Mouse (Mus musculus): Measurements from ENCODE around the gene Rinl. TPM values are rescaled to one million over a fixed set of nuclear protein-coding genes. Genes with fewer than 3 reads are reported as not detected.
A peak's percentile ranks its signal among the peaks of the same experiment; 100 is the strongest.

Rinl gene
- 29.1 and 94.3 TPM in 2 replicates for polyA plus RNA-seq (2011; ENCODE audit: insufficient read depth, insufficient read length, low replicate concordance, missing spikeins)

DNA sequence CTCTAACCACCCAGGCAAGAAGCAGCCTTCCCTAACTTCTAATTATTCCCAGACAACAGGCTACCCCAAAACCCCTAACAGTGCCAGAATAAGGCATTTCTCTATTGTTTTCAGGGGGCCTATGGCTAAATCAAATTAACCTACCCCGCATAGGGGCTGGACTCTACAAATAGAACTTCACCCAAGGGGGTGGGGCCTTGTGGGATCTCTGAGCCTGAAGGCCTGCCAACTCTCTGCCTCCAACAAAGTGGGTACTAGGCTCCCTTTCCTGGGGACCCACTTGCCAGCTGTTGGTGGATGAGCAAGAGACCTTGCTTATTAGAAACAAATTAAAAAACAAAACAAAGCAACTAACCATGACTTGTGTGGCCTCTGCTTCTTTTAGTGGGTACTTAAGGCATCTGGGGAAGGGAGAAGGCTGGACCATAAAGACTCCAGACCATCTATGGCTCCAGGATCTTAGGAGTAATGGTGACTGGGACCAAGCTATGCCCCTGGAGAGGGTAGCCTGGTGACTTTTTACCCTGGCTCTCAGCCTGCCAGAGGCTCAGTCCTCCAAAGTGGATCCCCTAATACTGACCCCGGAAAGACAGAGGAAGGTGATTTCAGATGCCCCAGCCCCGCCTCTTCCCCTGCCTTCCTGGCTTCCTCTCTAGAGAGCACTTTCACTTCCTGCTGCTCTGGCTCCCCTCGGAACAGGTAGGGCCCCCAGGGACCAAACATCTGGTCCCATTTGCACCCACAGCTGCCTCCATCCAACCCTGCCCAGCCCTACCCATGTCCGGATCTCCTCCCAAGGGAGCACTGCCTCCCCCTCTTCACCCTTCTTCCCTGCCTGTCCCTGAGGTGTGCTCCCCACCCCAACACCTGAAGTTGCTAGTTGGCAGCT lies at the start of gene Rinl:
Rinl (plus strand) TSS at position 663 of the 889 bp plus-strand sequence.
- WGBS = 17% methylated on average over 5 of the region's 5 CpGs

DNA sequence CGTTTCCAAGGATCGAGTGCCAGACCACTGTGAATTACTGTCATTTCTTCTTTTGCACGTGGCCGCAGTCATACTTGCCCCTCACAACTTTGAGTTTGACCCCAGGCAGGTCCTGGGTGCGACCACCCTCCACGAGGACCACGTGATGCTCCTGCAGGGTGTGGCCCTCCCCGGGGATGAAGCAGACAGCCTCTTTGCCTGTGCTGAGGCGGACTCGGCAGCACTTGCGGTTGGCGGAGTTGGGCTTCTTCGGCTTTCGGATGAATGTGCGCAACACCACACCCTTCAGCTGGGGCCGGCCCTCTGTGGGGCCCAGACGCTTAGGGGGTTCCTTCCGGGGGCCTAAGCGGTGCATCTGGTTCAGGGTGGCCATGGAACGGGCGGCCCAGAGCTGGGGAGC lies 48.9 kb upstream of the Rinl start:
- WGBS = 91% methylated on average over 21 of the region's 21 CpGs
- Histone ChIP-seq H3K27ac (ENCODE audit: control insufficient read depth, insufficient read depth, low read depth, low read length, poor library complexity) (no peak overlapping the region), H3K4me1 (ENCODE audit: control insufficient read depth, insufficient read depth, low read length) (no peaks in the 10 kb centered on the region; the same call in 1 of the 2 replicates), H3K4me3 (replicated peaks; ENCODE audit: control insufficient read depth, low read depth, low read length) (no peak overlapping the region)
- no peak for TF ChIP-seq CTCF (IDR thresholded peaks at IDR 0.05; ENCODE audit: control insufficient read depth, insufficient read depth, low read length)
- TF ChIP-seq POLR2A (IDR thresholded peaks at IDR 0.05; ENCODE audit: borderline replicate concordance, control insufficient read depth, low read depth, low read length) = no peak

More for the DNA sequence above, at the start of gene Rinl:
- H3K27ac ChIP-seq (ENCODE audit: control insufficient read depth, insufficient read depth, low read depth, low read length, poor library complexity) = peak within 1 kb of the TSS; percentile 70
- peak within 1 kb of the TSS; percentile 81 for H3K4me3 ChIP-seq (replicated peaks; ENCODE audit: control insufficient read depth, low read depth, low read length)
- TF ChIP-seq CTCF (IDR thresholded peaks at IDR 0.05; ENCODE audit: control insufficient read depth, insufficient read depth, low read length) (no peak), POLR2A (IDR thresholded peaks at IDR 0.05; ENCODE audit: borderline replicate concordance, control insufficient read depth, low read depth, low read length) (no peak)
- H3K4me1 ChIP-seq (ENCODE audit: control insufficient read depth, insufficient read depth, low read length) = peaks cover 3% of the 10 kb centered on the region; the same call in 1 of the 2 replicates

DNA sequence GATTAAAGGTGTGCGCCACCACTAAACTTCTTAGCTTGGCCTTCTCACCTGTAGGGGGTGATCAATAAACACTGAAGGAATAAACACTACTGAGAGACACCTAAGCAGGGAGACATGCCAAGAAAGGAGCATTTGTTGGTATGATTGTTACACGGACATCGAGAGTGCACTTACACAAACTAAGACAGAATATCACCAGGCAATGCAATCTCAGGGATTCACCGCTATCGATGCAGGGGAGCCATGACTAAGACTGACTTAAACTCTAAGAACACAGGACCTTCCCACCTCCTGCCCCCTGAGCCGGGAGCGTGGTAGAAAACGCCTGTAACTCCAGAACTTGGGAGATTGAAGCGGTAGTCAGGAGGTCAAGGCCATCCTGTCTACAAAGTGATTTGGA lies 47.8 kb upstream of the Rinl start:
- Histone ChIP-seq H3K4me1 (ENCODE audit: control insufficient read depth, insufficient read depth, low read length) (no peaks in the 10 kb centered on the region; the same call in 1 of the 2 replicates), H3K4me3 (replicated peaks; ENCODE audit: control insufficient read depth, low read depth, low read length) (peak overlapping the region; percentile 97), H3K27ac (ENCODE audit: control insufficient read depth, insufficient read depth, low read depth, low read length, poor library complexity) (no peak overlapping the region)
- WGBS = 33% methylated on average over 9 of the region's 9 CpGs
- TF ChIP-seq POLR2A (IDR thresholded peaks at IDR 0.05; ENCODE audit: borderline replicate concordance, control insufficient read depth, low read depth, low read length) (no peak), CTCF (IDR thresholded peaks at IDR 0.05; ENCODE audit: control insufficient read depth, insufficient read depth, low read length) (no peak)

DNA sequence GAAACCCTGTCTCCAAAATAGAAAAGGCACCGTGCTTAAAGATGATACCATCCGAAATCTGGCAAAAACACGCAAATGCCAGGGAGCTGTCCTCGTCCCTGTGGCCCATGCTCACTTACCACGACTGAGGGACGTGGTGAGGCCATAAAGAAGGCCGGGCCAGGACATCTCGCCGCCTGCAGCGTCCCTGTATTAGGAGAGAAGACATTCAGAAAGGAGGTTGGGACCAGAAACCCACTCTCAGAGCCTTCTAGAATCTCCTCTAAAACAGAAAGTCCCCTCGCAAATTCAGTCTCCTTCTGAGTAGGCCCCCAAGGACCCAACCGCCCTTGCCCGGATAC lies 47.4 kb upstream of the Rinl start:
- peak overlapping the region; percentile 20; the same call in 1 of the 2 replicates for H3K27ac ChIP-seq (ENCODE audit: control insufficient read depth, insufficient read depth, low read depth, low read length, poor library complexity)
- H3K4me3 ChIP-seq (replicated peaks; ENCODE audit: control insufficient read depth, low read depth, low read length) = peak overlapping the region; percentile 97
- WGBS = under 1% methylated on average over 13 of the region's 13 CpGs
- H3K4me1 ChIP-seq (ENCODE audit: control insufficient read depth, insufficient read depth, low read length) = no peaks in the 10 kb centered on the region; the same call in 1 of the 2 replicates
- TF ChIP-seq CTCF (IDR thresholded peaks at IDR 0.05; ENCODE audit: control insufficient read depth, insufficient read depth, low read length) (no peak), POLR2A (IDR thresholded peaks at IDR 0.05; ENCODE audit: borderline replicate concordance, control insufficient read depth, low read depth, low read length) (no peak)

DNA sequence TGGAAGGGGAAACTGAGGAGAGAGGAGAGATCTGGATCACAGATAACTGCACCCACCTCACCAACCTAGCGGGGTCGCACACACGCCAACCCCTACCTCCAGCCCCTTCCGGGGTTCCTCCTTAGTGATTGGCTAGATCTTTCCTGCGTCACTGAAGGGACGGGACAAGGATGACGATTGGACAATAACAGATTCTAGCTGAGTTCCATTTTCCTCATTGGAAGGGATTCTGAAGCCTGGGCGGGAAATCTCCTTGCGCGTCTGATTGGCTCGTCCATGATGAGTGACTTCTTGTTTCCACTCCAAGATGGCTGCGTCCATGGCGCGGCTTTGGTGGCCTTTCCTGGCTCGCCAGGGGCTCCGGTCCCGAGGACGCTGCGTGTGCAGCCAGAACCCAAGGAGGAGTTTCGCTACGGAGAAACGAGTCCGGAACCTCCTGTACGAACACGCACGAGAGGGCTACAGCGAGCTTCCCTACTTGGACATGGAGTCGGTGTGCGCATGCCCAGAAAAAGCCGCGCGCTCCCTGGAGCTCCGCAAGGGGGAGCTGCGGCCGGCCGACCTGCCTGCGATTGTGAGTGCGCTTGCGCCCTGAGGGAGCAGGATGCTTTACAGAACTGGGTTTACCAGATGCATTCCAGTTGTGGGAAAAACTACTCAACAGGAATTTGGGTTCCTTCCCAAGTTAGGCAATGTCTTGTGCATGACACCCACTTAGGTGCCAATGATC lies 46.9 kb upstream of the Rinl start, which contains the start of the genes Mrps12 and Sars2:
Mrps12 (minus strand) TSS at position 112 of the 730 bp plus-strand sequence.
Sars2 (plus strand) TSS at position 284 of the 730 bp plus-strand sequence.
- WGBS = under 1% methylated on average over 39 of the region's 39 CpGs
- no peaks in the 10 kb centered on the region; the same call in 1 of the 2 replicates for H3K4me1 ChIP-seq (ENCODE audit: control insufficient read depth, insufficient read depth, low read length)
- TF ChIP-seq CTCF (IDR thresholded peaks at IDR 0.05; ENCODE audit: control insufficient read depth, insufficient read depth, low read length) = peak; percentile 83
- TF ChIP-seq POLR2A (IDR thresholded peaks at IDR 0.05; ENCODE audit: borderline replicate concordance, control insufficient read depth, low read depth, low read length) = peak; percentile 60; the same call in 1 of the 2 replicates

DNA sequence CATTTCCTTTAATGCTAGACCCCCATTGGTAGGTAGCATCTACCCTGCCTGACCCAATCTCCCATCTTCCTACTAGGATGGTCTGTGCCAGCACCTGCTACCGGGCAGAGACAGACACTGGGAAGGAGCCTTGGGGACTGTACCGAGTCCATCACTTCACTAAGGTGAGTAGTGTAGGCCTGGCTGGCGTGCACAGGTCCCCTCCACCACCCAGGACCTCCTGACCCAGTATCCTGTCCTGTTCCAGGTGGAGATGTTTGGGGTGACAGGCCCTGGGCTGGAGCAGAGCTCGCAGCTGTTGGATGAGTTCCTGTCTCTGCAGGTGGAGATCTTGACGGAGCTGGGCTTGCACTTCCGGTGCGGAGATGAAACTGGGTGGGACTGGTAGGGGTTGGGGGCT lies 38.8 kb upstream of the Rinl start:
- Histone ChIP-seq H3K4me3 (replicated peaks; ENCODE audit: control insufficient read depth, low read depth, low read length) (no peak overlapping the region), H3K27ac (ENCODE audit: control insufficient read depth, insufficient read depth, low read depth, low read length, poor library complexity) (no peak overlapping the region), H3K4me1 (ENCODE audit: control insufficient read depth, insufficient read depth, low read length) (no peaks in the 10 kb centered on the region)
- WGBS = 92% methylated on average over 7 of the region's 7 CpGs
- no peak for TF ChIP-seq CTCF (IDR thresholded peaks at IDR 0.05; ENCODE audit: control insufficient read depth, insufficient read depth, low read length)
- no peak for TF ChIP-seq POLR2A (IDR thresholded peaks at IDR 0.05; ENCODE audit: borderline replicate concordance, control insufficient read depth, low read depth, low read length)

More for the DNA sequence above, 46.9 kb upstream of the Rinl start, which contains the start of the genes Mrps12 and Sars2:
- peak within 1 kb of the TSS; percentile 97 for H3K4me3 ChIP-seq (replicated peaks; ENCODE audit: control insufficient read depth, low read depth, low read length)
- peak within 1 kb of the TSS; percentile 88 for H3K27ac ChIP-seq (ENCODE audit: control insufficient read depth, insufficient read depth, low read depth, low read length, poor library complexity)

DNA sequence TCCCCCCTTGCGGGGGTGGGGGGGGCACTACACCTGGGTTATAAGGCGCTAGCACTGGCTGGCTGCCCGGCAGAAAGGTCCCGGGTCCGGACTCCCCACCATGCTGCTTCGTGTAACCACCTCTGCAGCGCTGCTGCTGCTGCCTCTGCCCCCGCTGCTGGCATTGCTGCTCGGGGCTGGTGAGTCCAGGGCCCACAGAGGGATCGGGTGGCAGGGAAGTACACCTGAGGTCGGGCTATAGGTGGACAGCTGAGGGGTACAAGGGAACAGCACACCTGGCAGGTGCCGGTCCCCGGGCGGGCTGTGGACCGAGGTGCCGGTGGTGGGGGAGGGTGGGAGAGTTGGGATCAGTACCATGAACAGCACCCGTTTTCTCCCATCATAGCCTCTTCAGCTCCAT lies 32.7 kb upstream of the Rinl start, which contains the start of gene Ccer2:
Ccer2 (plus strand) TSS at position 96 of the 400 bp plus-strand sequence.
- H3K27ac ChIP-seq (ENCODE audit: control insufficient read depth, insufficient read depth, low read depth, low read length, poor library complexity) = no peak within 1 kb of the TSS
- H3K4me3 ChIP-seq (replicated peaks; ENCODE audit: control insufficient read depth, low read depth, low read length) = no peak within 1 kb of the TSS
- WGBS = 4% methylated on average over 17 of the region's 17 CpGs
- TF ChIP-seq POLR2A (IDR thresholded peaks at IDR 0.05; ENCODE audit: borderline replicate concordance, control insufficient read depth, low read depth, low read length) (no peak), CTCF (IDR thresholded peaks at IDR 0.05; ENCODE audit: control insufficient read depth, insufficient read depth, low read length) (no peak)
- no peaks in the 10 kb centered on the region for H3K4me1 ChIP-seq (ENCODE audit: control insufficient read depth, insufficient read depth, low read length)

All from bone marrow, adult 2 months (tissue).